Mouse (Mus musculus) limb, embryonic 12.5 days (tissue): ENCODE measurements around the gene Ooep. TPM values are rescaled to one million over a fixed set of nuclear protein-coding genes. Genes with fewer than 3 reads are reported as not detected.

Experiments used
- ATAC-seq: fragments of 200-750 bp; cut with Nextera tagmentation; 2 replicates; pipeline ENCODE4 v1.8.0; 2017; ENCODE audit warnings: low read depth, moderate TSS enrichment; ENCODE audit not compliant: insufficient number of reproducible peaks, insufficient read depth, low FRiP score, low TSS enrichment
- H3K27ac ChIP-seq: fragments of 300-500 bp; sonication (generic); 2 replicates; pipeline ENCODE4 v1.5.1; 2016; ENCODE audit warnings: mild to moderate bottlenecking, moderate library complexity
- H3K27me3 ChIP-seq: fragments of 300-500 bp; sonication (generic); 2 replicates; pipeline ENCODE4 v1.6.1; 2016; ENCODE audit warnings: mild to moderate bottlenecking, moderate library complexity
- H3K36me3 ChIP-seq: fragments of 300-500 bp; sonication (generic); 2 replicates; pipeline ENCODE4 v1.6.1; 2016; ENCODE audit warnings: mild to moderate bottlenecking, moderate library complexity
- H3K4me1 ChIP-seq: fragments of 300-500 bp; sonication (generic); replicated peaks from 2 replicates; pipeline ENCODE4 v1.6.1; 2016
- H3K4me2 ChIP-seq: fragments of 300-500 bp; sonication (generic); 2 replicates; pipeline ENCODE4 v1.6.1; 2016; ENCODE audit warnings: mild to moderate bottlenecking, moderate library complexity
- H3K4me3 ChIP-seq: fragments of 300-500 bp; sonication (generic); replicated peaks from 2 replicates; pipeline ENCODE4 v1.5.1; 2016; ENCODE audit warnings: mild to moderate bottlenecking
- H3K9ac ChIP-seq: fragments of 300-500 bp; sonication (generic); replicated peaks from 2 replicates; pipeline ENCODE4 v1.6.1; 2016; ENCODE audit warnings: mild to moderate bottlenecking, moderate library complexity
- H3K9me3 ChIP-seq: fragments of 300-500 bp; sonication (generic); 2 replicates; pipeline ENCODE4 v1.6.1; 2016; ENCODE audit warnings: mild to moderate bottlenecking, moderate library complexity
- WGBS: fragments of 180-500 bp; shearing (Covaris S2); methylation state at CpG from one replicate; pipeline ENCODE4 v1.1.7; 2016; 5-methylcytosine and 5-hydroxymethylcytosine counted together
- polyA plus RNA-seq: library from polyadenylated mRNA; unstranded; fragments of >200 nt; fragmentation: Nextera tagmentation; extraction: Ambion mirVana; gene quantifications from 2 replicates; pipeline ENCODE4 v1.2.1, GENCODE M21; 2016

Gene Ooep
- 2.5 and 3.0 TPM in 2 replicates for polyA plus RNA-seq

DNA sequence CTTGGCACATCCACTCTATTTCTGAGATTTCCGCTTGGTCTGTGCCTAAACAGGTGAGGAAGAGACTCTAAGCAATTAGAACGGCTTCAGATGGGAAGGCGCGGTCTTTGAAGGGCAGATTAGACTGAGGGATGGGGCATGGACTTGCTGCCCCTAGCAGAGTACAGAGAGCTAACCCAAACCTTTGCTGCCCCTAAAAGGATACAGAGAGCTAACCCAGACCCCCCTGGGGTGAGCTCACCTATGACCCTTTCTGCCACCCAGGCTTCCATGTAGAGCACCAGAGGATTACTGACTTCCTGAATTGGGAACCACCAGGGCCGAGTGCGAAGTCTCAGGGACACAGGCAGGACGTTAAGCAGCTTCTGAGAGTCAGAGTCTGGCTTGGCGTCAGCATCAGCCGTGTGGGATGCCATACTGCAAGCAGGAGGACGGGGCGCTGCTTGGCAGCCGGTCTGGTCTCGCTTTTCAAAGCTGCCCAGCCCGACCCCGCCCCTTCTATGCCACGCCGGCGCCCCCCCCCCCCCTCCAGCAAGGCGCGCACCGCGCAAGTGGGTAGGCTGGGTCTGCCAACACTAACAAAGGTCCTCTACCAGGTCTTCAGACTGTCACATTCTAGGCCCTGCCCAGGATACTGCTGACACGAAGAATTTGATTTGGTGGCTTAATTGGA lies at the start of gene Ooep:
Gene Ooep (minus strand): TSS at position 613 of the 673 bp plus-strand sequence.
- 5% methylated on average over 23 of the region's 23 CpGs for WGBS
- H3K9me3 ChIP-seq = no peaks in the 10 kb centered on the region

DNA sequence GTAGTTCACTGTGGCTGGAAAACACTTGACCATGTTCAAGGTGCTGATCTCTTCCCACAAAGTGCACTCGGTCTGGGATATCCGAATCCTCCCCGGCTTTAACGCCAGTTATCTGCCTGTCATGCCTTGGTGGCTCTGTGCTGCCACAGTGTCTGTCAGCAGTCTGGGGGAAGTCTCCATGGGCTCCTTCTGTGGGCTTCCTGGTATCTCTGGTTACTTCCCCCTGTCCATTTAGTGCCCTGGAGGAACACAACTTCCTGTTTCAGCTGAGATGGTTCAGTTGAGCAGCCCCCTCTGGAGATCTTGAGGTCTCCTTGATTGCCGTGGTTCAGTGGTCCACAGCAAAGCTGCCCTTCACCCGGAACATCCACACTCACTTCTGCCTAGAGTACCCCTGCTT lies 49.7 kb upstream of the Ooep start:
- H3K4me2 ChIP-seq = no peak overlapping the region

More for the DNA sequence above, at the start of gene Ooep:
- H3K9ac ChIP-seq = peak within 1 kb of the TSS; percentile 50
- peak; percentile 83; the same call in 1 of the 2 replicates for ATAC-seq
- no peak within 1 kb of the TSS for H3K27ac ChIP-seq
- peak within 1 kb of the TSS; percentile 36 for H3K4me3 ChIP-seq
- H3K27me3 ChIP-seq = peaks cover 16% of the 10 kb centered on the region
- peaks cover 10% of the 10 kb centered on the region for H3K4me1 ChIP-seq
- H3K4me2 ChIP-seq = peak within 1 kb of the TSS; percentile 68
- H3K36me3 ChIP-seq = no peaks in the 10 kb centered on the region

DNA sequence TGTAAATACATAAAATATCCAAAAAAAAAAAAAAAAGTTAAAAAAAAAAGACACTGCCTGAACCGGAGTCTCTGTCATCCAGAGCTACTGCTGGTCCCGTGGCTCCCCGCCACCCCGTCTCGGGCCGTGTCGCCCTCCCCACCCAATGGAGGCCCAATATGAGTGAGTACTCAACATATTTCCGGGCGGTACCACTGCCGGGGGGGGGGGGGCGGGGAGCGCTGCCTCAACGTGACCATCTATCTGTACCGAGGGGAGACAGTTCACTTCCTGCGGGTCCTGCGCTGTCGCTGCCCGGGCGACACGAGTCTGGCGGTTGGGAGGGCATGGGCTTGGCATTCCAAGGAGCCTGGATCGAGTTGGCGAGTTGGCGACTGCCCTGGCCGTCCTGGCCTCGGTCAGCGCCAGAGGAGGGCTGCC lies 48.8 kb upstream of the Ooep start:
- ATAC-seq = no peak
- Histone ChIP-seq H3K27me3 (no peaks in the 10 kb centered on the region; the same call in 1 of the 2 replicates), H3K4me2 (peak overlapping the region; percentile 62), H3K27ac (no peak overlapping the region), H3K9ac (peak overlapping the region; percentile 47; the same call in 1 of the 2 replicates), H3K9me3 (no peaks in the 10 kb centered on the region), H3K4me3 (peak overlapping the region; percentile 31), H3K36me3 (no peaks in the 10 kb centered on the region), H3K4me1 (no peaks in the 10 kb centered on the region; the same call in 1 of the 2 replicates)
- WGBS = 21% methylated on average over 27 of the region's 27 CpGs

More for the DNA sequence above, 49.7 kb upstream of the Ooep start:
- no peak overlapping the region for H3K9ac ChIP-seq
- H3K36me3 ChIP-seq = no peaks in the 10 kb centered on the region
- WGBS = 80% methylated on average over 6 of the region's 6 CpGs
- no peaks in the 10 kb centered on the region for H3K9me3 ChIP-seq
- no peak for ATAC-seq
- H3K27me3 ChIP-seq = no peaks in the 10 kb centered on the region; the same call in 1 of the 2 replicates
- no peaks in the 10 kb centered on the region; the same call in 1 of the 2 replicates for H3K4me1 ChIP-seq
- no peak overlapping the region for H3K4me3 ChIP-seq
- no peak overlapping the region for H3K27ac ChIP-seq

DNA sequence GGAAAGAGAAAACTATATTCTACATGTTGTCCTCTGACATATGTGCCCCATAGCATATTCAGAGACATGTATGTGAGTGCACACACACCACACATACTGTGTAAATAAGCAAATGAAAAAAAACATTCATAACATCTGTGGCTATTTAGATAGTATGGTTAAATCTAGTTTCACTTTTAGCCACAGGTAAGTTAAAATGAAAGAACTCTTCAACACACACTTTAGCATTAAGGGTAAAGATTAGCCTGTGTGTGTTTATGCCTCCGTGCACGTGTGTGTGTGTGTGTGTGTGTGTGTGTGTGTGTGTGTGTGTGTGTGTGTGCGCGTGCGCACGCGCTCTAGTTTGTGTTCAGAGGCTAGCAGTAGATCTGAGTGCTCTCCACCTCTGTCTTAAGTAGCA lies 23.1 kb upstream of the Ooep start:
- Histone ChIP-seq H3K4me1 (no peaks in the 10 kb centered on the region), H3K36me3 (no peaks in the 10 kb centered on the region), H3K9me3 (no peaks in the 10 kb centered on the region), H3K4me3 (no peak overlapping the region), H3K4me2 (no peak overlapping the region), H3K27ac (no peak overlapping the region), H3K9ac (no peak overlapping the region), H3K27me3 (peaks cover 23% of the 10 kb centered on the region)
- 88% methylated on average over 7 of the region's 7 CpGs for WGBS
- no peak for ATAC-seq

DNA sequence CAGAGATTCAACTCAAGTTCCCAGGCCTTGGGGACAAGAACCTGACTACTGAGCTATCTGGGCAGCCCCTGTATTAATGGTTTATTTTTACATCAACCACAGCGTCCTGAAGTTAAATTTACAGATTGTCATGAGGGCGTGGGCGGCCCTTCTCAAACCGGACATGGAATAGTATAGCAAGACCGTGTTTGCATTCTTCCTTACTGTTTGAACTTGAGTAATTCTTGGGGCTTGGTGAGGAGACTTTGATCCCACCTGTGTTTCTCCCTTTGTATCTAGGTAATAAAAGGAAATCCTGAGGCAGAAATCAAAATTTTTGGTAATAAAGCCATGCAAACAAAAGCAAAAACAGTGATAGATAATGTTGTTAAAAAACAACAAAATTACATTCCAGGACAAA lies 22.0 kb upstream of the Ooep start:
- Histone ChIP-seq H3K4me3 (no peak overlapping the region), H3K9me3 (no peaks in the 10 kb centered on the region), H3K4me2 (no peak overlapping the region), H3K9ac (no peak overlapping the region), H3K27ac (no peak overlapping the region), H3K4me1 (peaks cover 4% of the 10 kb centered on the region; the same call in 1 of the 2 replicates), H3K36me3 (no peaks in the 10 kb centered on the region), H3K27me3 (peaks cover 33% of the 10 kb centered on the region)
- no peak for ATAC-seq
- WGBS = 85% methylated on average over 5 of the region's 5 CpGs

DNA sequence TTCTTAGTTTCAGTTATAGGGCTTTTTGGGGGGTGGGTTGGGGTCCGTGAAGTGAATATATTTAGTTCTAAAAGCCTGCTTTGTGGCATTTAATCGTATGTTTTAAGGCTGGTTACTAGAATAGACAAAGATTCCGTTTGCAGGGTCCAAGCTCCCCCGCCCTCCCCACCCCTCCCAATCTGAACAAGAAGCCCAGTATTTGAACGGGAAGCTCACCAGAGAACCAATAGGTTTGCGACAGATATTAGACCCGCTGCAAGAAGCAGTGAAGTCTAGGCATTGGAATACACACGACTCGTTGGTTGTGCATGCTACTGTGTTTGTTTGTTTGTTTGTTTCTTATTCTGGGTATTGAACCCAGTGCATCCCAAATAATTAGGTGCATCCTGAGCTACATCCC lies 18.0 kb upstream of the Ooep start:
- Histone ChIP-seq H3K9ac (no peak overlapping the region), H3K4me3 (peak overlapping the region; percentile 43), H3K4me1 (peaks cover 4% of the 10 kb centered on the region; the same call in 1 of the 2 replicates), H3K36me3 (no peaks in the 10 kb centered on the region), H3K9me3 (no peaks in the 10 kb centered on the region), H3K27me3 (peaks cover 70% of the 10 kb centered on the region), H3K4me2 (peak overlapping the region; percentile 61), H3K27ac (no peak overlapping the region)
- 60% methylated on average over 9 of the region's 9 CpGs for WGBS
- no peak for ATAC-seq

DNA sequence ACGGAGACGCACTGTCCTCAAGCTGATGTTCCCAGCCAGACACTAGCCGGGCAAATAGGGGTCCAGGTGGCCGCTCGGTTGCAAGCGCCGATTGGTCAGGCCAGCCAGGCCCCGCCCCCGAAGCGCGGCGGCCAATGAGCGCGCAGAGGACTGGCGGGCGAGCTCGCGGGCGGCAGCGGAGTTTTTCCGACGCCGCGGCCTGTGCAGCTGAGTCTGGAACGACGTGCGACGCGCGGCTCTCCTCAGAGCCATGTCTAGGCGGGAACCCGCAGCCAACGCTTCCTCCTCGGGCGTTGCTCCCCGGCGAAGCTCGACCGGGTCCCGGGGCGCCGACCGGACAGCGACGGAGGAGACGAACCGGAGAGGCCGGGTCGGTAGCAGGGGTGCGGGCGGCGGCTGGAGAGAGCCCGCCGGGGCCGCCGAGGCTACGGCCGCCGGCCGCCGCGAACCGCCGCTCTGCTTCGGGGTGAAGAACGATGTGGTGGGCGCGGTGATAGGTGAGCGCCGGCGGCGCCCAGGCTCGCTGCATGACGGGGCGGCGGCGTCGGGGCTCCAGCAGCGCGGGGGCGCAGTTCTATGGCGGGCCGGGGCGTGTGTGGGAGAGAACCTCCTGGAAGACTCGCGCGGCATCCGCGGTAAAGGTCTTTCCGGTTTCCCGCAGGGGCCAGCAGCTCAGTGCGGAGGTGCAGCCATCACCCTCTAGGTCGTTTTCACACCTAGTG lies 17.3 kb upstream of the Ooep start, which contains the start of gene Ddx43:
Gene Ddx43 (plus strand): TSS at position 148 of the 722 bp plus-strand sequence.
- H3K9ac ChIP-seq = peak within 1 kb of the TSS; percentile 47; the same call in 1 of the 2 replicates
- H3K4me1 ChIP-seq = peaks cover 4% of the 10 kb centered on the region; the same call in 1 of the 2 replicates
- 3% methylated on average over 93 of the region's 93 CpGs for WGBS
- peak within 1 kb of the TSS; percentile 61 for H3K4me2 ChIP-seq
- no peak within 1 kb of the TSS for H3K27ac ChIP-seq
- peak within 1 kb of the TSS; percentile 43 for H3K4me3 ChIP-seq
- H3K27me3 ChIP-seq = peaks cover 78% of the 10 kb centered on the region
- peak; percentile 84 for ATAC-seq
- no peaks in the 10 kb centered on the region for H3K36me3 ChIP-seq
- no peaks in the 10 kb centered on the region for H3K9me3 ChIP-seq

DNA sequence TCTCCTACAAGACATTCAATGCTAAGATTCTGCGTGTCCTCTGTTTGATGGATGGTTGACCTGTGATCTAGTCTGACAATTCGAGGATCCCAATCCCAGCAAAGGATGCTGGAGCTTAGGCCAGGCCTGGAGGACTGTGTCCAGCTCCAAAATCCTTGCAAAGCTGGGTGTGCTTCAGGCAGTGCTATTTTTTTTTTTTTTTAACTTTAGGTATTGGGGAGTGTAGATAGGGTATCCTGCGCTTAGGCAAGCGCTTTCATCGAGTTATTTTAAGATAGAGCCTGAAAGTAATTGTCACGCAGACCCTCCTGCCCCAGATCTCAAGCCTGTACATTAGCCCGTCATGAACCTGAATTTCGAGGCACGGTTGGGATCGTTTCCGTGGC lies 16.7 kb upstream of the Ooep start:
- ATAC-seq = no peak
- no peak overlapping the region for H3K27ac ChIP-seq
- H3K27me3 ChIP-seq = peaks cover 79% of the 10 kb centered on the region
- H3K4me1 ChIP-seq = peaks cover 4% of the 10 kb centered on the region; the same call in 1 of the 2 replicates
- WGBS = 38% methylated on average over 11 of the region's 11 CpGs
- H3K4me2 ChIP-seq = peak overlapping the region; percentile 61
- H3K9me3 ChIP-seq = no peaks in the 10 kb centered on the region
- H3K9ac ChIP-seq = 0 out of 2 replicates have a peak overlapping the region, but pooled peaks have one; percentile 47
- peak overlapping the region; percentile 43 for H3K4me3 ChIP-seq
- no peaks in the 10 kb centered on the region for H3K36me3 ChIP-seq

DNA sequence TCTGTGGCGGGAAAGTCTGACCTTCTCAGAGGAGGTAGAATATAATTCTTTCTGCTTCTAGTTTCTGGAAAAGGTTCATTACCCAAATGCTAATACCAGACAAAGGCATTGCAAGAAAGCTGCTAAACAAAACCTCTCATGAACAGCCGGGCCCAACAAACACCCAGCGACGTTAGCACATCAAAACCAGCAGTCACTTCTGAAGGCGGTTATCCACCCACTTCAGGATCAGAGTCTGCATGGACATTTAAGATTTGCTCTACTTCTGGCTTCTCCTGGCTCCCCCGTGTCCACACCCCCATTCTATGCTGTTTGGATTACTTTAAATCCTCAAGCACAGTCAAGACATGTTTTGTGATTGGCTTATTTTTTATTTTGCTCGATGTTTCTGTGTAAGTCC lies 16.1 kb upstream of the Ooep start:
- Histone ChIP-seq H3K27ac (no peak overlapping the region), H3K4me1 (peaks cover 4% of the 10 kb centered on the region; the same call in 1 of the 2 replicates), H3K36me3 (no peaks in the 10 kb centered on the region), H3K9me3 (no peaks in the 10 kb centered on the region), H3K4me3 (no peak overlapping the region), H3K27me3 (peaks cover 79% of the 10 kb centered on the region), H3K9ac (no peak overlapping the region), H3K4me2 (no peak overlapping the region)
- WGBS = 63% methylated on average over 7 of the region's 7 CpGs
- no peak for ATAC-seq

DNA sequence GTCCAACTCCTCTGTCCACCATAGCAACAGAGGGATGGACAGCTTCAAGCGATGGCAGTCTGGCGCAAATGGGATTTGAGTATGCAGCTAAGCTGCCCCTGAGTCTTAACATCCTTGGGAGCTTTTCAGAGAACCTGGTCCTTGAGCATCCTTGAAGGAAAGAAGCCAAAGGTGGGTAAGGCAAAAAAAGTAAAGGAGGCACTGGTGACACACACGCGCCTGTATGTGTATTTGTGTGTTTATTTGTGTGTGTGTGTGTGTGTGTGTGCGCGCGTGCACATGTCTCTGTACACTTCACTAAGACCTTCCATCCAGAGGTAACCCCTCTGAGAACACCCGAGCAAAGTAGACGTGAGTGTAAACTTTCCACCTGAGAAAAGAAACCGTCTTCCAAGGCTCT lies 15.2 kb upstream of the Ooep start:
- H3K4me2 ChIP-seq = no peak overlapping the region
- no peak for ATAC-seq
- H3K4me3 ChIP-seq = no peak overlapping the region
- no peaks in the 10 kb centered on the region for H3K36me3 ChIP-seq
- no peaks in the 10 kb centered on the region for H3K9me3 ChIP-seq
- H3K27ac ChIP-seq = no peak overlapping the region
- H3K9ac ChIP-seq = no peak overlapping the region
- peaks cover 4% of the 10 kb centered on the region; the same call in 1 of the 2 replicates for H3K4me1 ChIP-seq
- WGBS = 84% methylated on average over 10 of the region's 10 CpGs
- peaks cover 74% of the 10 kb centered on the region for H3K27me3 ChIP-seq

DNA sequence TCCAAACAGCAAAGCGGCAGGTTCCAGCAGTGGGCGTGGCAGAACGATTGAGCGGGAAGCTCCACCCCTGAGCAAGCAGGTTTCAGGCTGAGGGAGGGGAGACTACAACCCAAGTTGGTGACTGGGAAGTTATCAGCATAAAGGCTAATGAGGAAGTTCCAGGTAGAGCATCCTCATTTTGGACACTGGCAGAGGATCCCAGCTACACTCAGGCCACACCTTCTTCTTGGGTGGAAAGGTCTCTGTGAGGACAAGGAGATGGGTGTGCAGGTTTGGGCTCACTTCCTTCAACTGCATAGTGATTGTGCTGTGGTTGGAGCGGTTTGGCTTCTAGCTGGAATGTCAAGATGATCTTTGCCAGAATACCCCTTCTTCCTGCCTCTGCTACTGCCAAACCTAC lies 11.5 kb upstream of the Ooep start:
- Histone ChIP-seq H3K36me3 (no peaks in the 10 kb centered on the region), H3K4me3 (no peak overlapping the region), H3K4me2 (no peak overlapping the region), H3K27ac (no peak overlapping the region), H3K9me3 (no peaks in the 10 kb centered on the region), H3K9ac (no peak overlapping the region), H3K27me3 (peaks cover 40% of the 10 kb centered on the region), H3K4me1 (no peaks in the 10 kb centered on the region)
- 56% methylated on average over 5 of the region's 5 CpGs for WGBS
- no peak for ATAC-seq
